Mouse (Mus musculus) lung, postnatal 25 days (tissue): ENCODE results near the gene Gm20388.

Experiments
- DNase-seq: peaks from one replicate; pipeline ENCODE4 v3.0.0; 2022; ENCODE audit warnings: low spot score

Gm20388 gene

DNA sequence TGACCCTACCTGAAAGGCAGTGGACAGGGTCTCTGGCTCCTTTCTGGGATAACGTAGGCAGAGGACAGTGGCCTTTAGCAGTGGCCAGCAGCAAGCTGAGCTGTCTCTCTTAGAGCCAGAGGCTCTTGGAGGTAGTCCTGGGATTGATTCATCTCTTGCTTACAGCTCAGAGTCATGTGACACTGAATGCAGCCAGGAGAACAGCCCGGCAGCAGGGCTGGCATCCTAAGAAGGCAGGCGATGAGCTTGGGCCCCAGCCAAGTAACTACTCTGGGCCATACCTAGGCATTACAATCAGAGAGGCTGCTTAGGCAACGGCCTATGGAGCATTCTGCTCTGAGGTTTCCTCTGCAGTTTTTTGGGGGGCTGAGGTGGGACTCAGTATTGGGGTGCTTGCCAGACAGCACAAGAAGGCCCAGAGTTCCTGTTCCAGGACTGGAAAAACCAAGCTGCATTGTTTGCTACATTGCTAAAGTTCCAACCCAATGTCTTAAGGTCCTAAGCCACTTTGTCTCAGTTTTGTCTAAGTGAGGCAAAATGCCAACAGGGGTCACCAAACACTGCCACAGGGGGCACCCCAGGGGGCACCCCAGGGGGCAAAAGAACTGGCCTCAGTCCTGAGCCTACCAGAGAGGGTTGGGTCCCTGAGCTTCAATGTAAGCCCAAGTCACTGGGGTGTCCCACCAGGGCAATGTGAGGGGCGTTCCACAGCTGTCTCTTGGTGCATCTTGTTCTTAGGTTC, 2437.3 kb downstream of the Gm20388 start:
- DNase-seq, result no peak

DNA sequence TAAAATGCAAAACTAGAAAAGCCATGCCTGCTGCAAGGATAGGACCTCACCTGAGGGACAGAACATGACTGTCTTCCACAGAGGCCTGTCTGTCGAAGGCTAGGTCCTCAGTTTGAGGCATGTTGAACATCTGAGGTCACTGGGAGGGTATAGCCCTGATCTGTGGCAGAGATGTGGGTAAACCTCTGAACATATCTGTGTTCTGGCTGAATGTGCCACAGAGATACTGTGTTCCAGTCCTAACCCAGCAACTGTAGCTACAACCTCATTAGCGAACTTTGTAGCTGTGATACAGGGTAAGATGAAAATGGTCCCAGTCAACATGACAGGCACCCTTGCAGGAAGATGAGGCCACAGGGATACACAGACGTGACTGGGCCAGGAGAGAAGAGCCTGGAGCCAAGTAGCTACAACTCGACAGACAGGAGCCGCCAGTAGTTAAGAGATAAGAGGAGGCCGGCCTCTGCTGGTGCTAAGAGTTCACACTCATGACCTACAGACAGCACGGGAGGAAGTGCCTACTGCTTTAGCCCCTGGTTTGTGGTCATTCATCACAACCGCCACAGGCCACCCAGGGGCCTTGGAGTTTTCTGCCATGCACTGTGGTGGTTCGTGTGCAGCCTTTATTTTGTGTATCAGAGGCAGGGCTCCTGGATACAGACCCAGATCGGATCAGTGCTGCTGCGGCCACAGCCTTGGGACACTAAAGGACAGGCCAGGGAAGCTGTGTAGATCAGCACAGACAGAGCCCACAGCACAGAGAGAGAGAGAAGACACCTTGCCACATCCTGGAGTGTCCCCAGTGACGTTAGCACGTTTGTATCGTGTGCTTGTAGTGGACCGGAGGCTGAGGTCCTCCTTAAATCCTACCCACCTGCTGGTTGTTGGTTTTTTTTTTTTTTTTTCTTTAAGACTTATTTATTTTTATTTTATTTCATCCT, 2439.0 kb downstream of the Gm20388 start:
- DNase-seq, result no peak

DNA sequence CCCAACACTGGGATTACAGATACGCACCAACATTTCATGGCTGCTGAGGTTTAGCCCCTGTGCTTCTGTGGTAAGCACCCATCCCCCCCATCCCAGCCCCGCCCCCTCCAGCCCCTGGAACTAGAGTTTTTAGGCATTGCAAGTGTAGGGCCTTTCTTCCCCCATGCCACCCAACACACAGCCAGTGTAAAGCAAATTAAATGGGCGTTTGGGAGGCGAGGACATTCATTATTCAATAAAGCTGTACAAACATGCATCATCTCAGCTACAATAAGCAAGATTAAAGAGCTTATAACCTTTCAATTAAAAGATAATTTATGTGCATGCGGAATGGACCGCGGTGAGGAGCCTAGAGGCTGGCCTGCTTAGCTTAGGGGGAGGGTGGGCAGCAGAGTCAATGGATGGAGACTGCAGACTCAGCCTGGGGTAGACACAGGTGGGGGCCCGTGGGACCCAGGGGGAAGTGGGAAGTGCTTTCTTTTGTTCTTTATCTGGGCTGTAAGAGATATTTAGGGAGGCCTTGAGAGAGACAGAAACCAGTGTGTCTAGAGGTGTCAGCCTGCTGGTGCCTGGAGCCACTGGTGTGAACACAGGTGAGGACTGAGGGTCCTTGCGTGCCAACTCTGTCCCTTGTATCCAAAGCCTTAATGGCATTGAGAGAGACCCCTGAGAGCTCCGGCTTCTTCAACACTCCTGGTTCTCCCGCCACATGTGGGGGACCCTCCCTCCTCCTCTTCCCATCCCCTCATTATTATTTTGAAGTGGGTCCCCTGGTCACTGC, 2439.9 kb downstream of the Gm20388 start:
- DNase-seq, result no peak

DNA sequence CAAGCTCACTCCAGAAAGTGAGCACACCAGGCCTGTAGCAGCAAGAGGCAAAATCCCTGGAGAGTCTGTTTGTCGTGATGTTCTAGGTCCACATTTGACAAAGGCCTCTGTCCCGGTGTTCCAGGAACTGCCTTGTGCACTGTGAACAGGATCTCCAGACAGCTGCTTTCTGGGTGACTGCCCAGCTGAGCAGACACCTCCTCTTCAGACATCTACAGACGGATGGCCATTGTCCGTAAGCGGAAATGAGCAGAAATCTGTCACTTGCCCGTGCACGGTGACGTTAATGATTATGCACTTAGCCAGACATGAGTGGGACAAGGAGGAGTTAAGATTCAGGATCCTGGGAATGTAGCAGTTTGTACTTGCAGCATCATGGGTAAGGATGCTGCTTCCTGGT, 2443.5 kb downstream of the Gm20388 start:
- DNase-seq, result no peak

DNA sequence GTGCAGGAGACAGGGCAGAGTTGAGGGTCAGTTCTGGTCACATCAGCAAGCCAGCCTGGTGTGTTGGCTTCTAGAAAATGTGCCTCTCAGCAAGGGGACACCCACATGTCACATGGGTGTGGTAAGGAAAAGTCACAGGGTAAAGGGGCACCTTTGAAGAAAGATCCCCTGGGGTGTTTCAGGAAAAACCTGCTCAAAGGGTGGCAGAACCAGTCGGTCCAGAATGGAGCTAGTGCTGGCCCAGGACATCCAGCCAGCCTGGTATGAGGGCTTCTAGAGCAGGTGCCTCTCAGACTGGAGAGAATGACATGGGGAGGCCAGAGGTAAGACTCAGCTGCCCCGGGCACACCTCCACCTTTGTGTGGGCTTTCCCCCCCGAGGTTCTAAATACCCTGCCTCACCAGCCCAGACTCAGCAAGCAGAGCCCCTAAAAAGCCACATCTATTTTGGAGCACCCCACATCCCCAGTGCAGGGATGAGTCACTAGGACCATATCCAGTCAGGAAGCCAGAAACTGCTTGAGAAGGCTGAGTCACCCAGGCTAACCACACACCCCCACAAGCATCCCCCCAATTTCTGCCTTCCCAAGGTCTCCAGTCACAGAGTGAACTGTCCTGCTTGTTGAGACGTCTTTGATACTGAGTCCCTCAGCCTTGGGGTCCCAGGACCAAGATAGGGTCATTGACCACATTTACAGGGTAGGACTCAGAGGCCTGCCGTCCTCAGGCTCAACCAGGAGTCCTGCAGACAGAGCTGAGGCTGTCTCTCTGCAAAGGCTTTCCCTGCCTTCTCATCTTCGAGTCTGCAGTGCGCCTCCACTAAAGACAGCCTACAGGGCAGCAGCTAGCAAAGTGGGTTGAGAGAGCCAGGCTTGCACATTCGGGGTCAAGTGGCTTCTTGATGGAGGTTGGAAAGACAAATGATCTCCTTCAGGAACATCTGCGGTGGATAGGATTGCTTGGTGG, 2445.3 kb downstream of the Gm20388 start:
- no peak for DNase-seq

DNA sequence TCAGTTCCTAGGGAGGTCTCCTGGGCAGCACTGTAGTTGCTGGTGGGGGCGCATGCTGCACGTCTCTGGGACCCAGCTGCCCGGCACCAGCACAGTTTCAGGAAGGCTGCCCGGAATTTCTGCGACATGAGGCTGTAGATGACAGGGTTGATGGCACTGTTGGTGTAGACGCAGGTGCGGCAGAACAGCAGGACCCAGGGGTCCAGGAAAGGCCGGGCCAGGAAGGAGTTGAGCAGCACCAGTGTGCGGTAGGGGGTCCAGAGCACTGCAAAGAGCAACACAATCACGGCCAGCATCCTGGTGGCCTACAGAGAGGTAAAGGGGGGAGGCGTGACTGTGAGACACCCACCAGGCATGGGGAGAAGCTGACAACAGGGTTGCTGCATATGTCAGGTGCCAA, 2446.6 kb downstream of the Gm20388 start:
- DNase-seq, result no peak

DNA sequence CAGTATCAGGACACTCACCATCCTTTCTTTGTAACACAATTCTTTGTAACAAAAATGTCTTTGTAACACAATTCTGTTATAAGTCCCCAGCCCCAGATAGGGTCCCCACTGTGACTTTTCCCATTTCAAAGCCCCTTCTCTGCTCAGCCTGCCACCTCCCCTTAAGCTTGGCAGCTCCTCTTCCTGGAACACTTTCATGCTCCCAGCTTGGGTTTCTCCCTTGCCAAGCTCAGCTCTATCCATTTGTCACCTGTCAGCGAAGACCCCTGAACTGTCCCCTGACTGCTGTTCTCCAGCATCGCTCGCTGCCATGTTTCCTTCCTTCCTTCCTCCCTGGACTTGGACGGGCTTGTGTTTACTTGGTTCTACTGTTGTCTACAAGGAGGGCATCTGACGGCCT, 2447.0 kb downstream of the Gm20388 start:
- no peak for DNase-seq

DNA sequence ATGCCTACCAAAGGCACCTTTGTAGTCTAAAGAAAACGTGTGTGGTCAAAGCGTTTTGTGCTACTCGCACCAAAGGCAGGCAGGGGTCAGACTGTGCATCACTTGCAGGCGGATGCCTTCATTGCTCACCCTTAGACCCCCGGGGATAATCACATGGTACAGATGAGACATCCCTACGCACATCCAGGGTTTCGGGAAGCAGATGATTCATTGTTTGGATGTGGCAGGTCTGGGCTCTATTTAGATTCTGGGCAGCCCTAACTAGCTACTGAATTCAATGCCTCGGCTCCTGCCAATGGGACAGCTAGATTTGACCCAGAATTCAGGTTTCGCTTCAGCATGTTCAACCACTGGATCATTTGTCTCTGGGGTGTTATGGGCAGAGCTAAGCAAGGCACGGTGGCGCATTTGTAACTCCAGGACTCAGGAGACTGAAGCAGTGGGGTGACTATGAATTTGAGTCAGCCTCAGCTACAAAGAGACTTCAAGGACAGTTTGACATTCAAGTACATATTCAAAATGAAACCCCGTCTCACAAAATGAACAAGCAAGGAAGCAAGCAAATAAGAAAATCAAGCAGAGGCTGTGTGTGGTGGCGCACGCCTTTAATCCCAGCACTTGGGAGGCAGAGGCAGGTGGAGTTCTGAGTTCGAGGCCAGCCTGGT, 2448.6 kb downstream of the Gm20388 start:
- DNase-seq, result no peak

DNA sequence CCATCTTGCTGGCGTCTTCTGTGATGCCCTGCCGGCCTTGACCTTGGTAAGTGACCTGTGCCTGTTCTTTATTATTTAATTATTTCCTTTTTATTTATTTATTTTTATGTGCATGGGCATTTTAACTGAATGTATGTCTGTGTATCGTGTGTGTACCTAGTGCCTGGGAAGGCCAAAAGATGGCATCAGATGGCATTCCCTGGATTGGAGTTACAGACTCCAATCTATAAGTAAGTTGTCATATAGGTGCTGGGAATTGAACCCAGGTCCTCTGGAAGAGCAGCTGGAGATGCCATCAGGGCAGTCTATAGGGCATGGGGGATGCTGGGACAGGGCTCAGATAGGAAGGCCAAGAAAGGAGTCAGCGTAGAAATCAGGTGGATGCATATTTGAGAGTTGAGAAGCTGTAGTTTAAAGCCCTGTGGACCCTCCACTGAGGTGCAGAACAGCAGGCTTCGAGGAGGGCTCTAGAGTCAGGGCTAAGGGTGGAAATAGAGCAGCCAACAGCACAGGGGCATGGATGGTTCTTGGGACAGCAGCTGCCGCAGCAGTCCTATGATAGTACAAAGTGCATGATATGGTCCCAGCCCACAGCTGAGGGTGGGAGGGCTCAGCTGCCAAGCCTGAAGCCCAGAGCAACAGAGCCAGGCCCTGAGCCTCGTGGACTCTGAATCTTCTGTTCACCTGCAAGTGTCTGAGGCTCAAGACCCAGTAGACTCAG, 2450.2 kb downstream of the Gm20388 start, which contains the start of gene Trhr2:
TSS of gene Trhr2 (minus strand) at position 51 of the 721 bp plus-strand sequence.
- DNase-seq, result no peak

DNA sequence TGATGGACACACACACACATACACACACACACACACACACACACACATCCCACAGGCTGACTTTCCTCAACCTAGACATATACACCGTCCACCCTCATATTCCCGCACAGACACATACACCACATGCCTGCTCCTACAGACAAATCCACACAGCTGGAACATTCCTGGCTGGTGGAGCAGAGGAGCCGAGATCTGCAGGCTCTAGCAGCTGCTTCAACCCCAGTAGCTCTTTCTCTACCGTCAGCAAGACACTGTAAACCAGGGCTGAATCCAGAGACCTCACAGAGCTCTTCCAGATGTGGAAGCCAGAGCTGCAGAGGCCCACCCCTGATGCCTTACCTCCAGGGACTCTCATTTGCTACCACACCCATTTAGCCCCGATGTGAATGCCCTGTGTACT, 2451.6 kb downstream of the Gm20388 start:
- DNase-seq, result no peak

DNA sequence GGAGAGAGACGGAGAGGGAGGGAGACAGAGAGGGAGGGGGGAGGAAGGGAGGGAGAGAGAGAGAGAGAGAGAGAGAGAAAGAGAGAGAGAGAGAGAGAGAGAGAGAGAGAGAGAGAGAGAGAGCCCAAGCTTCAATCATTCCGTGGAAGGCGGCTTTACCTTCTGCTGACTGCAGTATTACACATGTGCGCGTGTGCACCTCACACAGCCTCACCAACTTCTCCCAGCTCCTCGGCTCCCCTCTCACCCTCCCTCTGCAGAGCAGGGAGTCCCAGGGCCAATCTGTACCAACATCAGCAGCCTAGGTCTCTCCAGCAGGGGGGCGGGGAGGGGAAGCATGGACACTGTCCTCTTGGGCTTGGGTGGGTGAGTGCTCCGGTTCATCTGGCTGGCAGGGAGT, 2452.3 kb downstream of the Gm20388 start:
- DNase-seq, result no peak

DNA sequence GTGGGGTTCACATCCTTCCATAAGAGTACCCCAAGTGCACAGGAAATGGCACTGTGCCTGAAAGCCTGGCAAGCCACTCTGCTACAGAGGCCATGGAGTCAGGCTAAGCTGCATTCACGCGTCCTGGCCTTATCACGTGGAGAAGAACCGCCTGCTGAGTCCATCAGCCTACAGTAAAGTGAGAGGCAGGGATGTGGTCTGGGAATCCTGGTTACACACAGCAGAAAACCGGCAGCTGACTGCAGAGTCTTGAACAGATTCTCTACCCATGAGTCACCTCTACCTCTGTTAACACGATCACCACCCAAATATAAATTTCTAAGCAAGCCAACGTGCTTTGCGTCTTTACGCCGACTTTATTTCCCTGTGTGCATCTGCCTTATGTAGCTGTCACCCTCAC, 2457.9 kb downstream of the Gm20388 start:
- DNase-seq, result no peak

DNA sequence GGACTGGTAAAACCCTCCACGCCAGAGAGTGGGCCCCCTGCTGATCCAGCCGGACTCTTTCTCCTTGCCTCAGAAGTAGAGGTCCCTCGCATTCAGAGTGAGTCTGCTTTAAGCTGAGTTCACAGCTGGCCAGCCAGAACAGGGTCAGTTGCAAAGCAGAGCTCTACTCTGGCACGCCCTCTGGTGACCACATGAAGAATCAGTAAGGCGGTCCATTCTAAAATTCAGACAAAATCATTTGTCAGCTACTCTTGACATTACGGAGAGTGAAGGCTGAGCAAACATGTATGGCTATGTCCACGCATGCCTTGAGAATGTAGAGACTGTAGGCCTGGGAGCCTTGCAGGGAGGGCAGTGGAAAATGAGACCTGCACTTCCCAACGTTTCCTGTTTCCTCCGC, 2459.0 kb downstream of the Gm20388 start:
- DNase-seq, result peak; percentile 83

DNA sequence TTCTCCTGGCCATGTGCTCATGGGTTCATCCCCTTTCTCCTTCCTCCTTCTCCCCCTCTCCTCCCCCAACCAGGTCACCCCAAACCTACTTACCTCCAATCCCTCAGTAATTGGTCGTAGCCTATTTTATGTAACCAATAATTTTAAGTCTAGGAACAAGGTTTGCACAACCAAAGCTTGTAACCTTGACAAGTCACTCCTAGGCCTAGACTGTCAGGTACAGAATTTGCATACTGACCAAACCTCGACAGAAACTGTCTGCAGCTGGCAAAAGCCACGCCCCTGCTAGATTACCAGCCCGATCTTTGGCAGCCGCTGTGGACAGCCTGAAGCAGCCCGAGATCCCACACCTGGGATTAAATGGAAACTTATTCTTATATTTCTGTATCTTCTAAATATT, 2461.1 kb downstream of the Gm20388 start:
- DNase-seq, result no peak

DNA sequence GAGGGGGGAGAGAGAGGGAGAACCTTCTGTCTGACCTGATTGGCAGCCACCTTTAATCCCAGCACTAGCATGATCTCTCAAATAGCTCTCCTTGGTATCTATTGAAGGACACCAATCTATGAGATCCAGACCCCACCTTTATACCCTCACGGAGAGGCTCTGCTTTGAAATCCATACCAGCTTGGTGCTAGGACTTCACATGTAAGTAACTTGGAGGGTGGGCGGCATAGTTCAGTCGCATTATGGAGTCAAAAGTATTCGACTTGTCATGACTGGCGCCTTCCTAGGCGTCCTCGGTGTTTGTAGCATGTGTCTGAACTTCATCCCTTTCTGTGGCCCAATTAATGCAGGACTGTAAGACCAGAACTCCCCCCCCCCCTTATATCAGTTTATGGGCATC, 2464.7 kb downstream of the Gm20388 start:
- no peak for DNase-seq

DNA sequence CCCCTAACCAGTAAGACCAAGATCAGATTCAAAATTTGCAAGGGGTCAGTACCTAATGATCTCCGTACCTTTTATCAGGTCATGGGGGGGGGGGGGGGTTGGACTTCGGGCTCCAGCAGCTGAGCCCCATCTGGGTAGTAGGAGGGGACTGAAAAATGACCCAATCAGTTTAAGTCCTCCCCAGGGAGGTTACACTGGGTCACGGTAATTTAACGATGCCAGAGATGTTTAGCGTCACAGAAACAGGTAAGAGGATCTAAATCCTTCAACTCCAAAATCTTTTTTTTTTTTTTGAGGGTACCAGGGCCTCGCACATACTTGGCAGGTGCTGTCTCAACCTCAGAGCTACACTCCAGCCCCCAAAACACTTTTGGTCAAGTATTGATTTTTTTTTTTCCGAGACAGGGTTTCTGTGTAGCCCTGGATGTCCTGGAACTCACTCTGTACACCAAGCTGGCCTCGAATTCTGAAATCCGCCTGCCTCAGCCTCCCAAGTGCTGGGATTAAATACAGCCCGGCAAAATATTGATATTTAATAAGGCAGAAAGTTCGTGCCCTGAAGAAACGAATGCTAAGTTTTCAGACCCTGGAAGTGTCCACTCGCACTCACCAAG, 2465.2 kb downstream of the Gm20388 start:
- no peak for DNase-seq

DNA sequence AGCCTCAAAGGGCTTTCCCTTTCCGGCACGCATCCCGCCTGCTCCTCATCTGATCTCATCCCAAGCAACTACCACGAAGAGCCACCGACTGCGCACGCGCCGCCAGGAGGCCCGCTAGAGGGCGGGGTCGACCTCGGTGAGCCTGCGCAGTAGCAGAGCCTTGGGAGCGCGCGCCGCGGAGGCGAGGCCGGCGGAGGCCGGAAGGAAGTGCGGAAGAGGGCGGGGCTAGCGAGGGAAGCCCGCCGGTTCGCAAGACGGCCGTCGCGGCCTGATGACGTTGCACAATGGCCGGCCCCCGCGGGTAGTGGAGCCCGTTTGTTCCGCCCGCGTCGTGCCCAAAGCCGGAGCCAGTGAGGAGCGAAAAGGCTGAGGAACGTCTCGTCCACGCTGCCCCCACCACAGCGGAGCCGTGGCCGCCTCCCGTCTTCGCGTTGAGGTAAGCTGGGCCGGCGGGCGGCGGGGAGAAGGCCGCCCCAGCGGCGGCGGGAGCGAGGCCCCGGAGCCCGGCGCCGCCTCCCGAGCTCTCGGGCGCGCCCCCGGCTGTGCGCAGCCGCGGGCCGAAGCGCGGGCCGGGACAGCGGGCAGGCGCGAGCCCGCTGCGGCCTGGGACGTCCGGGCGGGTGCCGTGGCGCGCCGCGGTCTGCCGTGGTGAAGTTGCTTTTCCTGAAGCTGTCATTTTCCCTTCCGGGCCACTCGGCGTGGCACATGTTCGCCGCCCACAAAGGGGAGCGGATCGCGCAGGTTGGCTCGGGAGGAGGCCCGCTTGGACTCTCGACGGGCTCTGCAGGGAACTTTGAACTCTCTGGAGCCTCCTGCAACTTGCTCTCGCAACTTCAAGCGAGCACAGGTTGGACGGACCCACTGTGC, 2466.0 kb downstream of the Gm20388 start, which contains the start of gene Zc3h18:
TSS of gene Zc3h18 (plus strand) at position 245 of the 867 bp plus-strand sequence.
- DNase-seq, result peak; percentile 99

DNA sequence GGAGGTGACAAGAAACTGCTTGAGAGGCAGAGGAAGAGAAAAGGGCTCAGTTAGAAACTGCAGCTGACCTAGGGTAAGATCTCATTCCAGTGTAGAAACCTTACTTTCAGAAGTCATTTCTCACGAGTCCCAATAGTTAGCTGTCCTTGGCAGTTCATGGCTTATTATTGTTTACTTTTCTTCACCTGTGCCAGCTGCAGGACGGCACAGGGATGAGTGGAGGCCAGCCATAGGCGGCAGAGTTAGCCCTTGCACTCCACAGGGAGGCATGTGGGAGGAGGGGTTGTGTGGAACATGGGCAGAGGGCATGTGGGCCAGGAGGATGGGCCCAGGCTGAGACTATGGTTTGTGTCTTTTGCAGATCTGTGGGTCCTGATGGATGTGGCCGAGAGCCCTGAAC, 2472.4 kb downstream of the Gm20388 start:
- DNase-seq, result no peak
